Mouse (Mus musculus) erythroblast, embryonic 14.5 days (primary cell): ENCODE results near the gene Gm4881.

Source experiments
- GATA1 ChIP-seq: IDR thresholded peaks from 2 replicates; pipeline ENCODE4 v1.6.1; 2012; ENCODE audit warnings: low read length, inconsistent platforms, mixed read lengths
- TAL1 ChIP-seq: IDR thresholded peaks from 3 replicates; pipeline ENCODE4 v1.6.1; 2012; ENCODE audit warnings: low read length, inconsistent platforms, mixed read lengths

GRCm38 (mm10) chr7:24990478-24990877 is 46.2 kb upstream of the Gm4881 start:
- TF ChIP-seq GATA1 (no peak), TAL1 (no peak)
